Comparison of ENCODE assay signal across 8 mouse cellular contexts in genomic region chr2:116072321-116072640, GRCm38 (mm10). TPM values are rescaled to one million over a fixed set of nuclear protein-coding genes. Genes with fewer than 3 reads are reported as not detected.
DNase-seq lines count a peak whose midpoint lies in the region; ATAC-seq and TF ChIP-seq lines count a peak whose summit lies in the region.

No protein-coding gene starts in this region.

- WGBS in kidney, adult 2 months, result 3% methylated on average over 13 of the region's 13 CpGs
- 2% methylated on average over 13 of the region's 13 CpGs for WGBS in embryonic facial prominence, embryonic 10.5 days
- 2% methylated on average over 13 of the region's 13 CpGs for WGBS in hindbrain, postnatal 0 days
- WGBS in neural tube, embryonic 13.5 days, result 2% methylated on average over 13 of the region's 13 CpGs

- no peaks in the 10 kb centered on the region for H3K4me1 ChIP-seq in kidney, adult 2 months (ENCODE audit: control insufficient read depth, insufficient read depth, low read length)
- peaks cover 67% of the 10 kb centered on the region for H3K4me1 ChIP-seq in embryonic facial prominence, embryonic 10.5 days
- no peaks in the 10 kb centered on the region for H3K4me1 ChIP-seq in hindbrain, postnatal 0 days (ENCODE audit: insufficient read depth, low read length)
- peaks cover 68% of the 10 kb centered on the region for H3K4me1 ChIP-seq in neural tube, embryonic 13.5 days (replicated peaks)

- peak overlapping the region; percentile 39 for H3K4me3 ChIP-seq in kidney, adult 2 months (ENCODE audit: insufficient read depth, low read depth, low read length)
- H3K4me3 ChIP-seq in embryonic facial prominence, embryonic 10.5 days, result peak overlapping the region; percentile 89
- peak overlapping the region; percentile 19 for H3K4me3 ChIP-seq in hindbrain, postnatal 0 days (ENCODE audit: low read length)
- peak overlapping the region; percentile 73 for H3K4me3 ChIP-seq in neural tube, embryonic 13.5 days
- H3K4me3 ChIP-seq in gastrocnemius, adult 2 months, result no peak overlapping the region

- no peak for TF ChIP-seq CTCF in kidney, adult 2 months (conservative IDR thresholded peaks at IDR 0.05; ENCODE audit: insufficient read depth, insufficient read length, low read depth, low read length)
- no peak for TF ChIP-seq CTCF in hindbrain, postnatal 0 days (IDR thresholded peaks at IDR 0.05; ENCODE audit: low read depth)
- TF ChIP-seq CTCF in gastrocnemius, adult 2 months (IDR thresholded peaks at IDR 0.05), result no peak

- DNase-seq in kidney, adult 2 months, result peak; percentile 30
- no peak for DNase-seq in kidney, adult 11 months
- no peak for DNase-seq in embryonic facial prominence, embryonic 10.5 days (ENCODE audit: low spot score)
- no peak for DNase-seq in hindbrain, postnatal 0 days (ENCODE audit: low spot score)
- DNase-seq in left cerebral cortex, postnatal 14 days (ENCODE audit: low spot score in 2 of 2), result no peak
- no peak for DNase-seq in thymus, postnatal 4 days
- DNase-seq in gastrocnemius, adult 2 months, result no peak

- H3K36me3 ChIP-seq in kidney, adult 2 months (ENCODE audit: control insufficient read depth, insufficient read depth, low read length), result no peaks in the 10 kb centered on the region
- H3K36me3 ChIP-seq in embryonic facial prominence, embryonic 10.5 days (replicated peaks), result no peaks in the 10 kb centered on the region
- no peaks in the 10 kb centered on the region for H3K36me3 ChIP-seq in hindbrain, postnatal 0 days (ENCODE audit: insufficient read depth, low read length)
- no peaks in the 10 kb centered on the region for H3K36me3 ChIP-seq in neural tube, embryonic 13.5 days

- peak overlapping the region; percentile 72 for H3K4me2 ChIP-seq in hindbrain, postnatal 0 days (ENCODE audit: low read depth, low read length)
- H3K4me2 ChIP-seq in neural tube, embryonic 13.5 days, result peak overlapping the region; percentile 84

- H3K9ac ChIP-seq in hindbrain, postnatal 0 days (replicated peaks; ENCODE audit: low read length), result peak overlapping the region; percentile 56; the same call in 1 of the 2 replicates
- peak overlapping the region; percentile 96 for H3K9ac ChIP-seq in neural tube, embryonic 13.5 days

- no peaks in the 10 kb centered on the region for H3K9me3 ChIP-seq in embryonic facial prominence, embryonic 10.5 days
- no peaks in the 10 kb centered on the region for H3K9me3 ChIP-seq in hindbrain, postnatal 0 days (ENCODE audit: low read length)
- no peaks in the 10 kb centered on the region for H3K9me3 ChIP-seq in neural tube, embryonic 13.5 days

- TF ChIP-seq POLR2A in kidney, adult 2 months (IDR thresholded peaks at IDR 0.05; ENCODE audit: low read depth, low read length), result no peak

- H3K27me3 ChIP-seq in kidney, adult 2 months (replicated peaks; ENCODE audit: control insufficient read depth, insufficient read depth, low read length), result peaks cover 4% of the 10 kb centered on the region
- peaks cover 88% of the 10 kb centered on the region for H3K27me3 ChIP-seq in embryonic facial prominence, embryonic 10.5 days (replicated peaks; ENCODE audit: low read depth, poor library complexity, severe bottlenecking)
- H3K27me3 ChIP-seq in hindbrain, postnatal 0 days (ENCODE audit: insufficient read depth, low read length), result peaks cover 28% of the 10 kb centered on the region
- H3K27me3 ChIP-seq in neural tube, embryonic 13.5 days, result peaks cover 24% of the 10 kb centered on the region; the same call in 1 of the 2 replicates

- H3K27ac ChIP-seq in kidney, adult 2 months (ENCODE audit: insufficient read depth, low read depth, low read length), result peak overlapping the region; percentile 89
- peak overlapping the region; percentile 95 for H3K27ac ChIP-seq in embryonic facial prominence, embryonic 10.5 days (replicated peaks)
- peak overlapping the region; percentile 69; the same call in 1 of the 2 replicates for H3K27ac ChIP-seq in hindbrain, postnatal 0 days
- peak overlapping the region; percentile 98 for H3K27ac ChIP-seq in neural tube, embryonic 13.5 days (replicated peaks)
- no peak overlapping the region for H3K27ac ChIP-seq in gastrocnemius, adult 2 months

- intact Hi-C loops in left cerebral cortex, postnatal 14 days (cut with DNase I), result loop anchor here (5.0 to 10.0 kb wide), 4 partner anchors 487 to 1450 kb away; partner anchors contain the start of gene BC052040
- intact Hi-C loops in gastrocnemius, adult 2 months (cut with DNase I), result no loop called here

- ATAC-seq in hindbrain, postnatal 0 days, result no peak
- no peak for ATAC-seq in neural tube, embryonic 13.5 days (ENCODE audit: low read depth)

RNA-seq across cellular contexts. Expression of gene Meis2, which starts 6.6 kb away (rescaled TPM):
- polyA plus RNA-seq in kidney, adult 2 months (2012; rRNA removed), result 28.5 and 32.2 TPM in 2 replicates
- 67.0 and 71.9 TPM in 2 replicates for polyA plus RNA-seq in embryonic facial prominence, embryonic 10.5 days (2016; fragmentation: Nextera tagmentation; extraction: Ambion mirVana)
- 132 and 133 TPM in 2 replicates for total RNA-seq in hindbrain, postnatal 0 days (2014; rRNA removed)
- 94.4 and 105 TPM in 2 replicates for polyA plus RNA-seq in hindbrain, postnatal 0 days (2015; fragmentation: Nextera tagmentation; extraction: Ambion mirVana)
- 92.0 and 98.7 TPM in 2 replicates for polyA plus RNA-seq in neural tube, embryonic 13.5 days (2015; fragmentation: Nextera tagmentation; extraction: Ambion mirVana)
- 10 to 100 TPM; 80.8 to 89.3 TPM for total RNA-seq in left cerebral cortex, postnatal 14 days (2021)
- 1 to 10 TPM in 1 of 2 experiments, under 1 TPM in 1; 0.84 to 1.3 TPM for total RNA-seq in gastrocnemius, adult 2 months (2021)
